Mouse (Mus musculus) inflammation-experienced regulatory T-cells, adult 6 months (primary cell): ENCODE data around the gene 4933402J07Rik. TPM values are rescaled to one million over a fixed set of nuclear protein-coding genes. Genes with fewer than 3 reads are reported as not detected.

ENCODE experiments used
- ATAC-seq: one replicate; pipeline ENCODE4 v1.8.0; 2017
- polyA plus RNA-seq, 3 experiments: library from polyadenylated mRNA; unstranded; fragments of 100-300 nt; shearing (Covaris generic); gene quantifications; one replicate each; pipeline ENCODE4 v1.2.1; 2017

Gene 4933402J07Rik
- polyA plus RNA-seq, 3 experiments from 2014 or later, result not detected

- no peak for ATAC-seq
Measured at GRCm38 (mm10) chr8:87621181-87621580, 57.5 kb downstream of the 4933402J07Rik start.

GRCm38 (mm10) chr8:87629656-87630055 is 66.0 kb downstream of the 4933402J07Rik start:
- no peak for ATAC-seq

GRCm38 (mm10) chr8:87631776-87632175 is 68.1 kb downstream of the 4933402J07Rik start:
- no peak for ATAC-seq

GRCm38 (mm10) chr8:87636226-87636742 is 72.6 kb downstream of the 4933402J07Rik start:
- ATAC-seq, result no peak

Other genes with a start within 250 kb of the 4933402J07Rik start
- gene Cbln1, start 91.2 kb upstream of the 4933402J07Rik start, polyA plus RNA-seq, result not detected